Mouse (Mus musculus): ENCODE data around the gene Ptf1a. TPM values are rescaled to one million over a fixed set of nuclear protein-coding genes. Genes with fewer than 3 reads are reported as not detected.

The Ptf1a gene
- polyA plus RNA-seq, 1 experiment, result 2.9 TPM

- Histone ChIP-seq H3K27me3 (ENCODE audit: control insufficient read depth, insufficient read depth, low read length) (peaks cover 19% of the 10 kb centered on the region), H3K4me3 (ENCODE audit: extremely low read depth, insufficient read depth, insufficient read length) (no peak overlapping the region), H3K27ac (ENCODE audit: insufficient read depth, low read length) (no peak overlapping the region), H3K36me3 (ENCODE audit: control insufficient read depth, insufficient read depth, low read length) (no peaks in the 10 kb centered on the region), H3K4me1 (ENCODE audit: control insufficient read depth, insufficient read depth, insufficient read length) (no peaks in the 10 kb centered on the region)
- no peak for TF ChIP-seq CTCF (IDR thresholded peaks at IDR 0.05; ENCODE audit: extremely low read depth, insufficient read depth, insufficient read length, insufficient replicate concordance)
- TF ChIP-seq POLR2A (IDR thresholded peaks at IDR 0.05; ENCODE audit: low read depth, low read length), result no peak
- 34% methylated on average over 4 of the region's 4 CpGs for WGBS
- no peak for DNase-seq (ENCODE audit: low read depth in 1 of 2, low spot score in 2 of 2)
Measured at GRCm38 (mm10) chr2:19449308-19449707, 3.8 kb downstream of the Ptf1a start.

- no peak for TF ChIP-seq POLR2A (IDR thresholded peaks at IDR 0.05; ENCODE audit: low read depth, low read length)
- no peak for TF ChIP-seq CTCF (IDR thresholded peaks at IDR 0.05; ENCODE audit: extremely low read depth, insufficient read depth, insufficient read length, insufficient replicate concordance)
- Histone ChIP-seq H3K27ac (ENCODE audit: insufficient read depth, low read length) (no peak overlapping the region), H3K36me3 (ENCODE audit: control insufficient read depth, insufficient read depth, low read length) (no peaks in the 10 kb centered on the region), H3K4me3 (ENCODE audit: extremely low read depth, insufficient read depth, insufficient read length) (no peak overlapping the region), H3K4me1 (ENCODE audit: control insufficient read depth, insufficient read depth, insufficient read length) (no peaks in the 10 kb centered on the region), H3K27me3 (ENCODE audit: control insufficient read depth, insufficient read depth, low read length) (peaks cover 11% of the 10 kb centered on the region)
- no peak for DNase-seq (ENCODE audit: low read depth in 1 of 2, low spot score in 2 of 2)
- 3% methylated on average over 19 of the region's 19 CpGs for WGBS
Measured at GRCm38 (mm10) chr2:19452531-19453055, 7.1 kb downstream of the Ptf1a start.

GRCm38 (mm10) chr2:19455228-19455627 lies 9.8 kb downstream of the Ptf1a start:
- Histone ChIP-seq H3K4me3 (ENCODE audit: extremely low read depth, insufficient read depth, insufficient read length) (no peak overlapping the region), H3K4me1 (ENCODE audit: control insufficient read depth, insufficient read depth, insufficient read length) (no peaks in the 10 kb centered on the region), H3K27ac (ENCODE audit: insufficient read depth, low read length) (no peak overlapping the region), H3K27me3 (ENCODE audit: control insufficient read depth, insufficient read depth, low read length) (peaks cover 7% of the 10 kb centered on the region; the same call in 1 of the 2 replicates), H3K36me3 (ENCODE audit: control insufficient read depth, insufficient read depth, low read length) (no peaks in the 10 kb centered on the region)
- no peak for DNase-seq (ENCODE audit: low read depth in 1 of 2, low spot score in 2 of 2)
- no peak for TF ChIP-seq POLR2A (IDR thresholded peaks at IDR 0.05; ENCODE audit: low read depth, low read length)
- 8% methylated on average over 5 of the region's 5 CpGs for WGBS

- no peak for DNase-seq (ENCODE audit: low read depth in 1 of 2, low spot score in 2 of 2)
- Histone ChIP-seq H3K36me3 (ENCODE audit: control insufficient read depth, insufficient read depth, low read length) (no peaks in the 10 kb centered on the region), H3K27ac (ENCODE audit: insufficient read depth, low read length) (no peak overlapping the region), H3K4me3 (ENCODE audit: extremely low read depth, insufficient read depth, insufficient read length) (no peak overlapping the region), H3K27me3 (ENCODE audit: control insufficient read depth, insufficient read depth, low read length) (peaks cover 7% of the 10 kb centered on the region; the same call in 1 of the 2 replicates), H3K4me1 (ENCODE audit: control insufficient read depth, insufficient read depth, insufficient read length) (no peaks in the 10 kb centered on the region)
- 18% methylated on average over 10 of the region's 10 CpGs for WGBS
- TF ChIP-seq POLR2A (IDR thresholded peaks at IDR 0.05; ENCODE audit: low read depth, low read length) (no peak), CTCF (IDR thresholded peaks at IDR 0.05; ENCODE audit: extremely low read depth, insufficient read depth, insufficient read length, insufficient replicate concordance) (no peak)
Measured at GRCm38 (mm10) chr2:19455857-19456482, 10.5 kb downstream of the Ptf1a start.

- H3K36me3 ChIP-seq (ENCODE audit: control insufficient read depth, insufficient read depth, low read length), result no peaks in the 10 kb centered on the region
- H3K27me3 ChIP-seq (ENCODE audit: control insufficient read depth, insufficient read depth, low read length), result 0 out of 2 replicates have a peak, but pooled peaks cover 3% of the 10 kb centered on the region
- DNase-seq (ENCODE audit: low read depth in 1 of 2, low spot score in 2 of 2), result no peak
- no peak overlapping the region for H3K27ac ChIP-seq (ENCODE audit: insufficient read depth, low read length)
- 59% methylated on average over 2 of the region's 2 CpGs for WGBS
- H3K4me1 ChIP-seq (ENCODE audit: control insufficient read depth, insufficient read depth, insufficient read length), result no peaks in the 10 kb centered on the region
- H3K4me3 ChIP-seq (ENCODE audit: extremely low read depth, insufficient read depth, insufficient read length), result no peak overlapping the region
- TF ChIP-seq POLR2A (IDR thresholded peaks at IDR 0.05; ENCODE audit: low read depth, low read length) (no peak), CTCF (IDR thresholded peaks at IDR 0.05; ENCODE audit: extremely low read depth, insufficient read depth, insufficient read length, insufficient replicate concordance) (no peak)
Measured at GRCm38 (mm10) chr2:19458785-19459184, 13.3 kb downstream of the Ptf1a start.

GRCm38 (mm10) chr2:19461940-19462339 lies 16.5 kb downstream of the Ptf1a start:
- WGBS, result 40% methylated on average over 2 of the region's 2 CpGs
- H3K27me3 ChIP-seq (ENCODE audit: control insufficient read depth, insufficient read depth, low read length), result no peaks in the 10 kb centered on the region
- no peak overlapping the region for H3K4me3 ChIP-seq (ENCODE audit: extremely low read depth, insufficient read depth, insufficient read length)
- TF ChIP-seq POLR2A (IDR thresholded peaks at IDR 0.05; ENCODE audit: low read depth, low read length), result no peak
- TF ChIP-seq CTCF (IDR thresholded peaks at IDR 0.05; ENCODE audit: extremely low read depth, insufficient read depth, insufficient read length, insufficient replicate concordance), result no peak
- H3K27ac ChIP-seq (ENCODE audit: insufficient read depth, low read length), result no peak overlapping the region
- no peaks in the 10 kb centered on the region for H3K4me1 ChIP-seq (ENCODE audit: control insufficient read depth, insufficient read depth, insufficient read length)
- no peak for DNase-seq (ENCODE audit: low read depth in 1 of 2, low spot score in 2 of 2)
- no peaks in the 10 kb centered on the region for H3K36me3 ChIP-seq (ENCODE audit: control insufficient read depth, insufficient read depth, low read length)

GRCm38 (mm10) chr2:19490262-19490661 lies 44.8 kb downstream of the Ptf1a start:
- no peak for TF ChIP-seq CTCF (IDR thresholded peaks at IDR 0.05; ENCODE audit: extremely low read depth, insufficient read depth, insufficient read length, insufficient replicate concordance)
- TF ChIP-seq POLR2A (IDR thresholded peaks at IDR 0.05; ENCODE audit: low read depth, low read length), result no peak
- Histone ChIP-seq H3K27me3 (ENCODE audit: control insufficient read depth, insufficient read depth, low read length) (no peaks in the 10 kb centered on the region), H3K36me3 (ENCODE audit: control insufficient read depth, insufficient read depth, low read length) (no peaks in the 10 kb centered on the region), H3K27ac (ENCODE audit: insufficient read depth, low read length) (no peak overlapping the region), H3K4me3 (ENCODE audit: extremely low read depth, insufficient read depth, insufficient read length) (no peak overlapping the region), H3K4me1 (ENCODE audit: control insufficient read depth, insufficient read depth, insufficient read length) (no peaks in the 10 kb centered on the region)
- whole genome bisulfite sequencing, result 85% methylated on average over 3 of the region's 3 CpGs
- DNase-seq (ENCODE audit: low read depth in 1 of 2, low spot score in 2 of 2), result no peak

Other genes with a start within 250 kb of the Ptf1a start
- gene Armc3, start 246.4 kb upstream of the Ptf1a start, polyA plus RNA-seq (2012; rRNA removed), result 0.12 and 0.26 TPM in 2 replicates
- gene Msrb2, start 74.2 kb upstream of the Ptf1a start, polyA plus RNA-seq (2012; rRNA removed), result 3.1 and 3.6 TPM in 2 replicates
- gene 4921504E06Rik, start 108.3 kb downstream of the Ptf1a start, polyA plus RNA-seq (2012; rRNA removed), result not detected in 2 replicates
- 12.4 and 25.5 TPM in 2 replicates for gene Otud1, start 212.1 kb downstream of the Ptf1a start, polyA plus RNA-seq (2012; rRNA removed)